Mouse (Mus musculus): ENCODE measurements at regions not wholly inside any gene's neighbourhood (a gene's known extent, or its start where the extent isn't known, plus 50 kb on each side); places are given as distances from the start of the nearest gene placed in this dataset.
"Not testable (repeated sequence)": the region's sequence is repeated elsewhere in the genome, so short reads cannot be mapped to it uniquely, and the experiment has no call there.

- no peak for DNase-seq (ENCODE audit: low spot score)
Measured at GRCm38 (mm10) chr1:194565574-194565973, 52.4 kb upstream of the Plxna2 start.

- DNase-seq (ENCODE audit: low spot score) = no peak
Measured at GRCm38 (mm10) chr1:194563946-194564345, 54.1 kb upstream of the Plxna2 start.

GRCm38 (mm10) chr1:194561098-194561497 is 56.9 kb upstream of the Plxna2 start:
- no peak for DNase-seq (ENCODE audit: low spot score)

GRCm38 (mm10) chr1:194548661-194549060 is 69.4 kb upstream of the Plxna2 start:
- no peak for DNase-seq (ENCODE audit: low spot score)

GRCm38 (mm10) chr1:194548243-194548642 is 69.8 kb upstream of the Plxna2 start:
- DNase-seq (ENCODE audit: low spot score) = no peak

- DNase-seq (ENCODE audit: low spot score) = no peak
Measured at GRCm38 (mm10) chr1:194540923-194541322, 77.1 kb upstream of the Plxna2 start.

GRCm38 (mm10) chr1:194527342-194528165 is 90.5 kb upstream of the Plxna2 start:
- no peak for DNase-seq (ENCODE audit: low spot score)

GRCm38 (mm10) chr1:194524976-194525375 is 93.0 kb upstream of the Plxna2 start:
- DNase-seq (ENCODE audit: low spot score) = no peak

GRCm38 (mm10) chr1:194521216-194521615 is 96.8 kb upstream of the Plxna2 start:
- no peak for DNase-seq (ENCODE audit: low spot score)

- DNase-seq (ENCODE audit: low spot score) = no peak
Measured at GRCm38 (mm10) chr1:194519509-194520220, 98.4 kb upstream of the Plxna2 start.

GRCm38 (mm10) chr1:194516136-194516535 is 101.9 kb upstream of the Plxna2 start:
- no peak for DNase-seq (ENCODE audit: low spot score)

- no peak for DNase-seq (ENCODE audit: low spot score)
Measured at GRCm38 (mm10) chr1:194508314-194508713, 109.7 kb upstream of the Plxna2 start.

- DNase-seq (ENCODE audit: low spot score) = no peak
Measured at GRCm38 (mm10) chr1:194505826-194506225, 112.2 kb upstream of the Plxna2 start.

- no peak for DNase-seq (ENCODE audit: low spot score)
Measured at GRCm38 (mm10) chr1:194504207-194504606, 113.8 kb upstream of the Plxna2 start.

- no peak for DNase-seq (ENCODE audit: low spot score)
Measured at GRCm38 (mm10) chr1:194503517-194503916, 114.5 kb upstream of the Plxna2 start.

- DNase-seq (ENCODE audit: low spot score) = no peak
Measured at GRCm38 (mm10) chr1:194496424-194496823, 121.6 kb upstream of the Plxna2 start.

GRCm38 (mm10) chr1:194491111-194491510 is 126.9 kb upstream of the Plxna2 start:
- DNase-seq (ENCODE audit: low spot score) = no peak

- DNase-seq (ENCODE audit: low spot score) = no peak
Measured at GRCm38 (mm10) chr1:194488126-194488525, 129.9 kb upstream of the Plxna2 start.

GRCm38 (mm10) chr1:194482717-194483059 is 135.3 kb upstream of the Plxna2 start:
- no peak for DNase-seq (ENCODE audit: low spot score)

- DNase-seq (ENCODE audit: low spot score) = no peak
Measured at GRCm38 (mm10) chr1:194482001-194482716, 135.9 kb upstream of the Plxna2 start.

- DNase-seq (ENCODE audit: low spot score) = not testable (repeated sequence)
Measured at GRCm38 (mm10) chr1:194471281-194471680, 146.7 kb upstream of the Plxna2 start.

GRCm38 (mm10) chr1:194452480-194452879 is 165.5 kb upstream of the Plxna2 start:
- DNase-seq (ENCODE audit: low spot score) = no peak

GRCm38 (mm10) chr1:194443681-194444080 is 174.3 kb upstream of the Plxna2 start:
- DNase-seq (ENCODE audit: low spot score) = no peak
